Mouse (Mus musculus) kidney, postnatal 4 days (tissue): ENCODE results near the gene Clmn.
"Not testable (repeated sequence)": the region's sequence is repeated elsewhere in the genome, so short reads cannot be mapped to it uniquely, and the experiment has no call there.

ENCODE experiments used
- DNase-seq, 2 experiments: peaks; one replicate each; pipeline ENCODE4 v3.0.0; 2021; ENCODE audit warnings: mixed read lengths in 2 of 2

The Clmn gene

GRCm38 (mm10) chr12:104837957-104838401 is 26.9 kb downstream of the Clmn start:
- DNase-seq: no peak

GRCm38 (mm10) chr12:104837111-104837837 is 27.6 kb downstream of the Clmn start:
- DNase-seq: peak; percentile 48 to 58

GRCm38 (mm10) chr12:104836230-104836629 is 28.6 kb downstream of the Clmn start:
- DNase-seq: no peak

- no peak for DNase-seq
Observed at GRCm38 (mm10) chr12:104835369-104836094, 29.3 kb downstream of the Clmn start.

- DNase-seq: no peak
Observed at GRCm38 (mm10) chr12:104834772-104835171, 30.1 kb downstream of the Clmn start.

- DNase-seq: peak in 1 of 2 experiments; percentile 46
Observed at GRCm38 (mm10) chr12:104830666-104831435, 34.0 kb downstream of the Clmn start.

- no peak for DNase-seq
Observed at GRCm38 (mm10) chr12:104830283-104830639, 34.6 kb downstream of the Clmn start.

- peak; percentile 73 to 82 for DNase-seq
Observed at GRCm38 (mm10) chr12:104829596-104830282, 35.1 kb downstream of the Clmn start.

- DNase-seq: not testable (repeated sequence)
Observed at GRCm38 (mm10) chr12:104828986-104829385, 35.9 kb downstream of the Clmn start.

- no peak for DNase-seq
Observed at GRCm38 (mm10) chr12:104827721-104828120, 37.2 kb downstream of the Clmn start.

- no peak for DNase-seq
Observed at GRCm38 (mm10) chr12:104824907-104825267, 40.0 kb downstream of the Clmn start.

- DNase-seq: peak; percentile 85 to 89
Observed at GRCm38 (mm10) chr12:104824244-104824906, 40.5 kb downstream of the Clmn start.

- no peak for DNase-seq
Observed at GRCm38 (mm10) chr12:104823722-104824121, 41.2 kb downstream of the Clmn start.

- no peak for DNase-seq
Observed at GRCm38 (mm10) chr12:104822838-104823599, 41.9 kb downstream of the Clmn start.

GRCm38 (mm10) chr12:104822151-104822550 is 42.7 kb downstream of the Clmn start:
- peak; percentile 36 to 60 for DNase-seq

- no peak for DNase-seq
Observed at GRCm38 (mm10) chr12:104820061-104820460, 44.8 kb downstream of the Clmn start.

- DNase-seq: no peak
Observed at GRCm38 (mm10) chr12:104819050-104819449, 45.8 kb downstream of the Clmn start.

GRCm38 (mm10) chr12:104818057-104818456 is 46.8 kb downstream of the Clmn start:
- no peak for DNase-seq

GRCm38 (mm10) chr12:104817172-104817866 is 47.6 kb downstream of the Clmn start:
- DNase-seq: peak in 1 of 2 experiments; percentile 46

GRCm38 (mm10) chr12:104814291-104814690 is 50.6 kb downstream of the Clmn start:
- no peak for DNase-seq

- DNase-seq: no peak
Observed at GRCm38 (mm10) chr12:104813762-104814161, 51.1 kb downstream of the Clmn start.
